Mouse (Mus musculus): Measurements from ENCODE around the gene Flrt1. TPM values are rescaled to one million over a fixed set of nuclear protein-coding genes. Genes with fewer than 3 reads are reported as not detected.

The Flrt1 gene
- polyA plus RNA-seq, 1 experiment = 5.3 TPM

DNA sequence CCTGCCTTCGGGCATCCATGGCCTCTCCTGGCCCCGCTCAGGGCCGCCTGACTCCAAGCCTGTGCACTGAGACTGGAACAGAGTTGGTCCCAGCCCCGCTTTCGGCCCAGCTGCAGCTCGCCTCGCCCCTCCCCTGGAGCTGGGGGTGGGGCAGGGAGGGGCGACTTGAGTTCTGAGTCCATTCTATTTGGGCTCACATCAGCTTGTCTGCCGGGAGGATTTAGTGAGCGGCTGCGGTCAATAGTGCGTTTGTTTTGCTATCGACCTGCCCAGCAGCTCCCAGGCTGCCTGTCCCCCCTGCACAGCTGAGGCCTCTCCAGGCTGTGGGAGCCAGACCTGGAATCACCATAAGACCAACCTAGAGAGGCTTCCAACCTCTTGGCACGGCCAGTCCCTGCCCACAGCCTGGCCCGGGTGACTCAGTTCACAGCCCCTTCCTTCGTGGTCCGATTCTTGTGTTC is 29.1 kb upstream of the Flrt1 start:
- Histone ChIP-seq H3K27ac (ENCODE audit: insufficient read depth, low read length) (peak overlapping the region; percentile 83), H3K4me1 (ENCODE audit: control insufficient read depth, insufficient read depth, low read length) (0 out of 2 replicates have a peak, but pooled peaks cover 11% of the 10 kb centered on the region), H3K4me3 (ENCODE audit: insufficient read depth, low read length) (no peak overlapping the region)
- TF ChIP-seq CTCF (IDR thresholded peaks at IDR 0.05; ENCODE audit: borderline replicate concordance, insufficient read depth, low read length) = no peak
- peak; percentile 35; the same call in 1 of the 2 replicates for TF ChIP-seq POLR2A (IDR thresholded peaks at IDR 0.05; ENCODE audit: low read depth, low read length)

DNA sequence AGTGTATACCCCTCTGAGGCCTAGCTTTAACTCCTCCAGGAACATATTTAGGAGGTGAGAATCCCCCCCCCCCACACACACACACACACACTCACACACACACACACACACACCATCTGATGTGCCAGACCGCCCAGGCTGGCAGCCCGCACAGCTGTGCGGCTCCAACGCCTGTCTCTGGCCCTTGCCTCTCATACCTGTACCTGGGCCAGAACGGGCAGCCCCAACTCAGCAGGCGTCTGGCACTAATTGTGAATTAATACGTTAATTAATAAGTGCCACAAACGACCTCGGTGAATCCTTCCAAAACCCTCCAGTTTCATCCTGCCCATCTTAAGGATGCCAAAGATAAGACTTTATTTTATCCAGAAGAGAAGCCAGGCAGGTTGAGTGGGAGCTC is 27.9 kb upstream of the Flrt1 start:
- H3K4me1 ChIP-seq (ENCODE audit: control insufficient read depth, insufficient read depth, low read length) = 0 out of 2 replicates have a peak, but pooled peaks cover 11% of the 10 kb centered on the region
- H3K4me3 ChIP-seq (ENCODE audit: insufficient read depth, low read length) = no peak overlapping the region
- TF ChIP-seq POLR2A (IDR thresholded peaks at IDR 0.05; ENCODE audit: low read depth, low read length) (no peak), CTCF (IDR thresholded peaks at IDR 0.05; ENCODE audit: borderline replicate concordance, insufficient read depth, low read length) (no peak)
- H3K27ac ChIP-seq (ENCODE audit: insufficient read depth, low read length) = no peak overlapping the region

- TF ChIP-seq CTCF (IDR thresholded peaks at IDR 0.05; ENCODE audit: borderline replicate concordance, insufficient read depth, low read length) (no peak), POLR2A (IDR thresholded peaks at IDR 0.05; ENCODE audit: low read depth, low read length) (no peak)
- Histone ChIP-seq H3K4me3 (ENCODE audit: insufficient read depth, low read length) (no peak overlapping the region), H3K27ac (ENCODE audit: insufficient read depth, low read length) (no peak overlapping the region), H3K4me1 (ENCODE audit: control insufficient read depth, insufficient read depth, low read length) (0 out of 2 replicates have a peak, but pooled peaks cover 2% of the 10 kb centered on the region)
Measured at GRCm38 (mm10) chr19:7130317-7130716, 24.8 kb upstream of the Flrt1 start.

GRCm38 (mm10) chr19:7128551-7129475 is 23.3 kb upstream of the Flrt1 start:
- Histone ChIP-seq H3K4me3 (ENCODE audit: insufficient read depth, low read length) (no peak overlapping the region), H3K27ac (ENCODE audit: insufficient read depth, low read length) (no peak overlapping the region), H3K4me1 (ENCODE audit: control insufficient read depth, insufficient read depth, low read length) (no peaks in the 10 kb centered on the region)
- TF ChIP-seq POLR2A (IDR thresholded peaks at IDR 0.05; ENCODE audit: low read depth, low read length) (no peak), CTCF (IDR thresholded peaks at IDR 0.05; ENCODE audit: borderline replicate concordance, insufficient read depth, low read length) (no peak)

DNA sequence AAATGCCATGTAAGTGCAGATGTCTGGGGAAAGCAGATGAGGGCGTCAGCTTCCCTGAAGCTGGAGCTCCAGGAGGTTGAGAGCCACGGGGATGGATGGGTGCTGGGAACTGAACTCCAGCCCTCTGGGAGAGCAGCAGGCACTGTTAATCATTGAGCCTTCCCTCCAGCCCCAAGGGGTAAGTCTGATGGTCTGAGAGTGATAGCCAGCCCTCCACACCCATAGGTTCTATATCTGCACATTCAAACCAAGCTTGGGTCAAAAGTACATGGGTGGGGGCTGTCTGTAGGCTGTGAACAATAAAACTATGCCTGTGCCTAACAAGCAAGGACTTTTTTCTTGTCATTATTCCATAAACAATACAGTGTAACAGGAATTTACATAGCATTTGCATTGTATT is 21.4 kb upstream of the Flrt1 start:
- H3K27ac ChIP-seq (ENCODE audit: insufficient read depth, low read length) = no peak overlapping the region
- TF ChIP-seq POLR2A (IDR thresholded peaks at IDR 0.05; ENCODE audit: low read depth, low read length) (no peak), CTCF (IDR thresholded peaks at IDR 0.05; ENCODE audit: borderline replicate concordance, insufficient read depth, low read length) (no peak)
- H3K4me3 ChIP-seq (ENCODE audit: insufficient read depth, low read length) = no peak overlapping the region
- H3K4me1 ChIP-seq (ENCODE audit: control insufficient read depth, insufficient read depth, low read length) = no peaks in the 10 kb centered on the region

DNA sequence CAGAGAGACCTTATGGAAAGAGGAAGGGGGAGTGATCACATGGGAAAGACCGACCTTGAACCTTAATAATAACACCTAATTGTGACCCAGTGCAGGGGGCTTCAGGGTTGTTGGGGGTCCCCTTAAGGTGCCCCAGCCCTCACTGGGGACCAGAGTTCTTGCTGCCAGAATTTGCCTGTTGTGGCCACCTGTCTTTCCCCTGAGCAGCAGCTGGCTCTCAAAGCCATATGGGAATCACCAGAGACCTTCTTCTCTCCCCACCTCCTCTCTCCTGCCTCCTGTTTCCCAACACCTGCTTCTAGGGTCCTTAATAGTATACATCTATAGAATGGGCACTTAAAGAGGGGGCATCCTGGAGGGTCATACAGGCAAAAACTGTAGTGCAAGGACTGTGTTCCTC is 20.7 kb upstream of the Flrt1 start:
- H3K27ac ChIP-seq (ENCODE audit: insufficient read depth, low read length) = no peak overlapping the region
- no peaks in the 10 kb centered on the region for H3K4me1 ChIP-seq (ENCODE audit: control insufficient read depth, insufficient read depth, low read length)
- H3K4me3 ChIP-seq (ENCODE audit: insufficient read depth, low read length) = no peak overlapping the region
- no peak for TF ChIP-seq POLR2A (IDR thresholded peaks at IDR 0.05; ENCODE audit: low read depth, low read length)
- no peak for TF ChIP-seq CTCF (IDR thresholded peaks at IDR 0.05; ENCODE audit: borderline replicate concordance, insufficient read depth, low read length)

GRCm38 (mm10) chr19:7125526-7126156 is 20.1 kb upstream of the Flrt1 start:
- Histone ChIP-seq H3K27ac (ENCODE audit: insufficient read depth, low read length) (no peak overlapping the region), H3K4me1 (ENCODE audit: control insufficient read depth, insufficient read depth, low read length) (no peaks in the 10 kb centered on the region), H3K4me3 (ENCODE audit: insufficient read depth, low read length) (no peak overlapping the region)
- TF ChIP-seq CTCF (IDR thresholded peaks at IDR 0.05; ENCODE audit: borderline replicate concordance, insufficient read depth, low read length) (no peak), POLR2A (IDR thresholded peaks at IDR 0.05; ENCODE audit: low read depth, low read length) (no peak)

GRCm38 (mm10) chr19:7122698-7123306 is 17.3 kb upstream of the Flrt1 start:
- Histone ChIP-seq H3K27ac (ENCODE audit: insufficient read depth, low read length) (no peak overlapping the region), H3K4me1 (ENCODE audit: control insufficient read depth, insufficient read depth, low read length) (no peaks in the 10 kb centered on the region)

GRCm38 (mm10) chr19:7122277-7122676 is 16.7 kb upstream of the Flrt1 start:
- TF ChIP-seq CTCF (IDR thresholded peaks at IDR 0.05; ENCODE audit: borderline replicate concordance, insufficient read depth, low read length) (no peak), POLR2A (IDR thresholded peaks at IDR 0.05; ENCODE audit: low read depth, low read length) (no peak)
- Histone ChIP-seq H3K4me3 (ENCODE audit: insufficient read depth, low read length) (no peak overlapping the region), H3K4me1 (ENCODE audit: control insufficient read depth, insufficient read depth, low read length) (no peaks in the 10 kb centered on the region), H3K27ac (ENCODE audit: insufficient read depth, low read length) (no peak overlapping the region)

More at GRCm38 (mm10) chr19:7122698-7123306, 17.3 kb upstream of the Flrt1 start:
- TF ChIP-seq POLR2A (IDR thresholded peaks at IDR 0.05; ENCODE audit: low read depth, low read length) = no peak
- no peak for TF ChIP-seq CTCF (IDR thresholded peaks at IDR 0.05; ENCODE audit: borderline replicate concordance, insufficient read depth, low read length)
- no peak overlapping the region for H3K4me3 ChIP-seq (ENCODE audit: insufficient read depth, low read length)

Measured in embryonic fibroblast, embryonic 13.5 days (primary cell).